Mouse (Mus musculus): ENCODE data around the gene Prss54. TPM values are rescaled to one million over a fixed set of nuclear protein-coding genes. Genes with fewer than 3 reads are reported as not detected.
A peak's percentile ranks its signal among the peaks of the same experiment; 100 is the strongest.
"Not testable (repeated sequence)": the region's sequence is repeated elsewhere in the genome, so short reads cannot be mapped to it uniquely, and the experiment has no call there.

The Prss54 gene
- not detected in 2 replicates for polyA plus RNA-seq (2015; fragmentation: Nextera tagmentation; extraction: Ambion mirVana)

DNA sequence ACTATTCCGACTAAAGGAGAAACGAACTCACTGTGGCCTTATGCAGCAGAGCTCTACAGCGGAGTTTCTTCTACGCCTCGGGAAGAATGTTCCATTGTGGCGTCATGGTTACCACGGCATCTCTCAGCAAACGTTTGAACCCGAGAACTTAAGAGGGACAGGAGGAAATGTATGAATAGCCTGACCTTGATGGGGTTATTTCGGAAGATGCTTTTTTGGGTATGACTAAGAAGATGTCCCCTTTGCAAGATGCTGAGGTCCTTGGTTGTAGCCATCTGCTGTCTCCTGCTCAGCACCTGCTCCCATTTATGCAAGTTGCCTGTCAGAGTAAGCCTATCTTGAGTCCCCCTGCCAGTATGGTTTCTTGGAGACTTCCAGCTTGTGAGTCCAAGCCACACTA, at the start of gene Prss54:
TSS of gene Prss54 (minus strand) at position 101 of the 400 bp plus-strand sequence.
- Histone ChIP-seq H3K27ac (replicated peaks) (0 out of 2 replicates have a peak within 1 kb of the TSS, but pooled peaks have one; percentile 6), H3K9me3 (peaks cover 2% of the 10 kb centered on the region; the same call in 1 of the 2 replicates), H3K4me3 (no peak within 1 kb of the TSS), H3K4me1 (peaks cover 5% of the 10 kb centered on the region; the same call in 1 of the 2 replicates), H3K36me3 (no peaks in the 10 kb centered on the region), H3K9ac (no peak within 1 kb of the TSS), H3K27me3 (replicated peaks) (no peaks in the 10 kb centered on the region), H3K4me2 (no peak within 1 kb of the TSS)
- 79% methylated on average over 10 of the region's 10 CpGs for WGBS
- ATAC-seq (ENCODE audit: extremely low read depth, insufficient number of reproducible peaks, low FRiP score, low TSS enrichment), result no peak

- 80% methylated on average over 2 of the region's 2 CpGs for WGBS
- no peak for ATAC-seq (ENCODE audit: extremely low read depth, insufficient number of reproducible peaks, low FRiP score, low TSS enrichment)
- H3K9ac ChIP-seq, result no peak overlapping the region
These were observed 48.7 kb upstream of the Prss54 start for GRCm38 (mm10) chr8:95624833-95625232.

DNA sequence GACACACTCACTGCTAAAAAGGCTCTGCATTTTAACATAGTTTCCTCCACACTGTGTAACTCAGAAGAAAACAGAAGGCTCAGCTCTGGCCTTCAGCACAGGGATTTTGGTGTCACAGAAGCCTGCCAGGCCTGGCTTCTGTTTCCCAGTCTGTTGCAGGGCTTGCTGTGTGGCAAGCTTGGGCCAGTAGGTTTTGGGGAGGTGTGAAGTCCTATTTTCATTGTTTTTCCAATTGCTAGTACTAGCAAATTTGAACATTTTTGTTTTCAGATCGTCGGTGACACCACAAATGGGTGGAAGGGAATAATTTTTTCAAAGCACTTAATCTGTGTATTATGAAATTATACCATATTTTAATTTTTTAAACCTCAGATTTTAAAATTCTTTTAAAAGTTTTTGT, 43.9 kb upstream of the Prss54 start:
- Histone ChIP-seq H3K36me3 (no peaks in the 10 kb centered on the region), H3K9me3 (no peaks in the 10 kb centered on the region), H3K4me1 (no peaks in the 10 kb centered on the region; the same call in 1 of the 2 replicates), H3K27me3 (replicated peaks) (peaks cover 5% of the 10 kb centered on the region; the same call in 1 of the 2 replicates), H3K4me3 (no peak overlapping the region), H3K27ac (replicated peaks) (no peak overlapping the region), H3K9ac (no peak overlapping the region), H3K4me2 (no peak overlapping the region)
- WGBS, result 87% methylated on average over 2 of the region's 2 CpGs
- ATAC-seq (ENCODE audit: extremely low read depth, insufficient number of reproducible peaks, low FRiP score, low TSS enrichment), result no peak

More at GRCm38 (mm10) chr8:95624833-95625232, 48.7 kb upstream of the Prss54 start:
- Histone ChIP-seq H3K4me3 (no peak overlapping the region), H3K27me3 (replicated peaks) (peaks cover 18% of the 10 kb centered on the region; the same call in 1 of the 2 replicates), H3K27ac (replicated peaks) (no peak overlapping the region), H3K36me3 (no peaks in the 10 kb centered on the region), H3K9me3 (no peaks in the 10 kb centered on the region), H3K4me1 (no peaks in the 10 kb centered on the region; the same call in 1 of the 2 replicates), H3K4me2 (no peak overlapping the region)

- no peaks in the 10 kb centered on the region for H3K9me3 ChIP-seq
- no peaks in the 10 kb centered on the region for H3K36me3 ChIP-seq
- no peak overlapping the region for H3K9ac ChIP-seq
- H3K4me2 ChIP-seq, result no peak overlapping the region
- WGBS, result 81% methylated on average over 7 of the region's 7 CpGs
- no peak overlapping the region for H3K27ac ChIP-seq (replicated peaks)
- H3K27me3 ChIP-seq (replicated peaks), result peaks cover 15% of the 10 kb centered on the region
- ATAC-seq (ENCODE audit: extremely low read depth, insufficient number of reproducible peaks, low FRiP score, low TSS enrichment), result no peak
- H3K4me3 ChIP-seq, result no peak overlapping the region
- peaks cover 7% of the 10 kb centered on the region; the same call in 1 of the 2 replicates for H3K4me1 ChIP-seq
These were observed 40.2 kb upstream of the Prss54 start for GRCm38 (mm10) chr8:95616383-95616782.

DNA sequence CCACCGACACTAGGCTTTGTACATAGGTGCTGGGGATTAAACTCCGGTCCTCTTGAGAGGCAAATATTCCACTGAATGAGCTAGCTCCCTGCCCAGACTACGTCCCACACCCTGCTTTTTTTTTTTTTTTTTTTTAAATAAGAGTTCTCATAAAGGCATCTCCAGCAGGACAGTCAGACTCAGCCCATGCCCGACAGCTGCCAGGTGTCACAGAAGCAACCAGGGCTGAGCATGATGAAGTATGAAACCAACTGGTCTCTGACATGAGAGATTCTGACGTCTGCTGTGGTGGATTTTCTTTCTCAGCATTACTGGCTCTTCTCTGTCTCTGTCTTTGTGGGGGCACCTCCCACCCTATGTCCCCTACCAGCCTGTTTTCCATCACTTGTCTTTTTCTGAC, 35.6 kb upstream of the Prss54 start:
- H3K4me2 ChIP-seq, result peak overlapping the region; percentile 54
- ATAC-seq (ENCODE audit: extremely low read depth, insufficient number of reproducible peaks, low FRiP score, low TSS enrichment), result no peak
- H3K4me1 ChIP-seq, result peaks cover 22% of the 10 kb centered on the region; the same call in 1 of the 2 replicates
- H3K9ac ChIP-seq, result peak overlapping the region; percentile 4; the same call in 1 of the 2 replicates
- peaks cover 10% of the 10 kb centered on the region for H3K27me3 ChIP-seq (replicated peaks)
- H3K27ac ChIP-seq (replicated peaks), result no peak overlapping the region
- H3K4me3 ChIP-seq, result peak overlapping the region; percentile 7; the same call in 1 of the 2 replicates
- H3K36me3 ChIP-seq, result no peaks in the 10 kb centered on the region
- no peaks in the 10 kb centered on the region for H3K9me3 ChIP-seq
- 64% methylated on average over 5 of the region's 5 CpGs for WGBS

DNA sequence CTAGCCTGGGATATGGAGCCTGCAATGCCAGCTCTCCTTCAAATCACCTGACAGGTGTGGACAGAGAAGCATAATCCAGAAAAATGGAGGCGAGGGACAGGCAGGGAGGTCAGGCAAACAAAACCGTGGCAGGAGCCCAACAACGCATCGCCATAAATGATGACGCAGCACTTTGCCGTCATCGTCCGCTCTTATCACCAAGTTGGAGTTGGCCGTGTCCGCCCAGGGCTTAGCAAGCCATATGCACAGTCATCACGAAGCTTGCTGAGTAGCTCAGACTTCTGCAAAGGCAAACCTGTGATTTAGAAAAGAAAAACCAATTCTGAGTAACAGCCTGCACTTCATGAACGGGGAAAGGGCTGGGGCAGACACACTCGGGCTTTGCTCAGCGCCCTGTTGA, 34.6 kb upstream of the Prss54 start:
- Histone ChIP-seq H3K4me2 (no peak overlapping the region), H3K27me3 (replicated peaks) (peaks cover 10% of the 10 kb centered on the region), H3K4me3 (no peak overlapping the region), H3K27ac (replicated peaks) (no peak overlapping the region), H3K9ac (no peak overlapping the region), H3K4me1 (peaks cover 24% of the 10 kb centered on the region; the same call in 1 of the 2 replicates), H3K9me3 (no peaks in the 10 kb centered on the region), H3K36me3 (no peaks in the 10 kb centered on the region)
- no peak; the same call in 1 of the 2 replicates for ATAC-seq (ENCODE audit: extremely low read depth, insufficient number of reproducible peaks, low FRiP score, low TSS enrichment)
- 56% methylated on average over 14 of the region's 14 CpGs for WGBS

- ATAC-seq (ENCODE audit: extremely low read depth, insufficient number of reproducible peaks, low FRiP score, low TSS enrichment), result no peak
- Histone ChIP-seq H3K9ac (no peak overlapping the region), H3K4me3 (no peak overlapping the region), H3K36me3 (no peaks in the 10 kb centered on the region), H3K9me3 (no peaks in the 10 kb centered on the region), H3K4me2 (no peak overlapping the region), H3K4me1 (peaks cover 24% of the 10 kb centered on the region; the same call in 1 of the 2 replicates), H3K27ac (replicated peaks) (no peak overlapping the region), H3K27me3 (replicated peaks) (peaks cover 10% of the 10 kb centered on the region)
- WGBS, result 83% methylated on average over 5 of the region's 5 CpGs
These were observed 33.3 kb upstream of the Prss54 start for GRCm38 (mm10) chr8:95609406-95609805.

DNA sequence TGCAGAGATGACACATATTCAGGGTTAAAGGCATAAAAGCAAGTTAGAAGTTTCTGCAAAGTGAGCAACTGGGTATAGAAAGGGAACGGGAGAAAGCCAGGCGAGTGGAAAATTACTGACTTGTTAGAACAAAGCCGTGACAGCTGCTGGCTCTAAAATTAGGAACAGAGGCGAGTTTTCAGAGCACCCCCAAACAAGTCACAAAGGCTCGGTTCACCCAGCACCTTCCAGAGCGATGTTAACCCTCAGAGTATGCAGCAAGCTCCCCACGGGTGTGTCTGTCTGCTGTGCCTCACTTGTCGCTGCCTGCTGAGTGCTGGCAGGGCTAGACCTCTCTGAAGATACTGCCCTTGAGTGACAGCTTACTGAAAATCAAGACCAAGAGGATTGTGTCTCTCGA, 31.1 kb upstream of the Prss54 start:
- H3K36me3 ChIP-seq, result no peaks in the 10 kb centered on the region
- no peaks in the 10 kb centered on the region; the same call in 1 of the 2 replicates for H3K27me3 ChIP-seq (replicated peaks)
- no peak for ATAC-seq (ENCODE audit: extremely low read depth, insufficient number of reproducible peaks, low FRiP score, low TSS enrichment)
- no peak overlapping the region for H3K4me3 ChIP-seq
- H3K9me3 ChIP-seq, result no peaks in the 10 kb centered on the region
- 25% methylated on average over 9 of the region's 9 CpGs for WGBS
- H3K4me2 ChIP-seq, result peak overlapping the region; percentile 48
- peak overlapping the region; percentile 80 for H3K27ac ChIP-seq (replicated peaks)
- H3K4me1 ChIP-seq, result peaks cover 22% of the 10 kb centered on the region; the same call in 1 of the 2 replicates
- peak overlapping the region; percentile 50 for H3K9ac ChIP-seq

- H3K9me3 ChIP-seq; H3K4me3 ChIP-seq; H3K27me3 ChIP-seq (replicated peaks); ATAC-seq (ENCODE audit: extremely low read depth, insufficient number of reproducible peaks, low FRiP score, low TSS enrichment); H3K36me3 ChIP-seq: not testable (repeated sequence)
- Histone ChIP-seq H3K4me1 (peaks cover 17% of the 10 kb centered on the region; the same call in 1 of the 2 replicates), H3K9ac (peak overlapping the region; percentile 50; the same call in 1 of the 2 replicates), H3K27ac (replicated peaks) (peak overlapping the region; percentile 80), H3K4me2 (peak overlapping the region; percentile 48)
- whole genome bisulfite sequencing, result 25% methylated on average over 4 of the region's 5 CpGs
These were observed 30.4 kb upstream of the Prss54 start for GRCm38 (mm10) chr8:95606509-95606908.

GRCm38 (mm10) chr8:95602168-95602567, 26.0 kb upstream of the Prss54 start:
- 65% methylated on average over 2 of the region's 2 CpGs for WGBS
- no peaks in the 10 kb centered on the region for H3K9me3 ChIP-seq
- ATAC-seq (ENCODE audit: extremely low read depth, insufficient number of reproducible peaks, low FRiP score, low TSS enrichment), result no peak
- no peaks in the 10 kb centered on the region for H3K27me3 ChIP-seq (replicated peaks)
- H3K36me3 ChIP-seq, result no peaks in the 10 kb centered on the region
- H3K27ac ChIP-seq (replicated peaks), result no peak overlapping the region
- no peak overlapping the region for H3K4me2 ChIP-seq
- peaks cover 15% of the 10 kb centered on the region for H3K4me1 ChIP-seq
- no peak overlapping the region for H3K4me3 ChIP-seq
- no peak overlapping the region for H3K9ac ChIP-seq

DNA sequence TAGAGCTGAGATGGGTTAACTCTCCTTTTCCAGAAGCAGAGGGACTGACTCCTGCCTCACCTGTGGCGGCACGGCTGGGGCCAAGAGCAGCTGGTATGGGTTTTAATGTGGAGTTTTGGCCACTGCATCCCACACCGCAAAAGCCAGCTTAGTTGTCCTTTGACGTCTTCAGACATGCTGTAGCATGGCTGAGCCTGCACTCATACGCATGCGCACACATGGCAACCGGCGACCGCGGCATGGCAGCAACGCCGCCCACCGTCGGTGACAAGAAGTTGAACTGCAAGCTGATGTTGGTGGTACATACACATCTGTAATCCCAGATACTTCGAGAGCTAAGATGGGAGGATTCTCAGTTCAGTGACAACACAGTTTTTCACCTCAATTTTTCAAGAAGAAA, 25.2 kb upstream of the Prss54 start:
- ATAC-seq (ENCODE audit: extremely low read depth, insufficient number of reproducible peaks, low FRiP score, low TSS enrichment), result no peak
- Histone ChIP-seq H3K27me3 (replicated peaks) (no peaks in the 10 kb centered on the region), H3K4me2 (no peak overlapping the region), H3K36me3 (no peaks in the 10 kb centered on the region), H3K4me3 (no peak overlapping the region), H3K27ac (replicated peaks) (no peak overlapping the region), H3K9me3 (no peaks in the 10 kb centered on the region), H3K9ac (no peak overlapping the region), H3K4me1 (peaks cover 17% of the 10 kb centered on the region)
- WGBS, result 73% methylated on average over 15 of the region's 15 CpGs

- H3K27me3 ChIP-seq (replicated peaks), result no peaks in the 10 kb centered on the region
- H3K9ac ChIP-seq, result peak overlapping the region; percentile 21; the same call in 1 of the 2 replicates
- no peaks in the 10 kb centered on the region for H3K9me3 ChIP-seq
- H3K27ac ChIP-seq (replicated peaks), result no peak overlapping the region
- H3K36me3 ChIP-seq, result no peaks in the 10 kb centered on the region
- H3K4me1 ChIP-seq, result peaks cover 29% of the 10 kb centered on the region
- ATAC-seq (ENCODE audit: extremely low read depth, insufficient number of reproducible peaks, low FRiP score, low TSS enrichment), result no peak
- 14% methylated on average over 11 of the region's 11 CpGs for WGBS
- peak overlapping the region; percentile 25 for H3K4me3 ChIP-seq
- peak overlapping the region; percentile 48 for H3K4me2 ChIP-seq
These were observed 23.7 kb upstream of the Prss54 start for GRCm38 (mm10) chr8:95599861-95600260.
